Mouse (Mus musculus) liver, embryonic 15.5 days (tissue): Measurements from ENCODE around the gene Ptprm. TPM values are rescaled to one million over a fixed set of nuclear protein-coding genes. Genes with fewer than 3 reads are reported as not detected.

Source experiments
- ATAC-seq: fragments of 200-750 bp; cut with Nextera tagmentation; 2 replicates; pipeline ENCODE4 v1.8.0; 2017; ENCODE audit warnings: moderate number of reproducible peaks, mild to moderate bottlenecking, moderate library complexity; ENCODE audit not compliant: insufficient read depth
- H3K27ac ChIP-seq: fragments of 300-500 bp; sonication (generic); replicated peaks from 2 replicates; pipeline ENCODE4 v1.5.1; 2015; ENCODE audit warnings: mild to moderate bottlenecking, inconsistent platforms
- H3K27me3 ChIP-seq: fragments of 300-500 bp; sonication (generic); 2 replicates; pipeline ENCODE4 v1.6.1; 2015; ENCODE audit warnings: mild to moderate bottlenecking, inconsistent platforms
- H3K36me3 ChIP-seq: fragments of 300-500 bp; sonication (generic); replicated peaks from 2 replicates; pipeline ENCODE4 v1.6.1; 2015; ENCODE audit warnings: moderate library complexity, mild to moderate bottlenecking, inconsistent platforms
- H3K4me1 ChIP-seq: fragments of 300-500 bp; sonication (generic); replicated peaks from 2 replicates; pipeline ENCODE4 v1.6.1; 2015; ENCODE audit warnings: inconsistent platforms
- H3K4me2 ChIP-seq: fragments of 300-500 bp; sonication (generic); 2 replicates; pipeline ENCODE4 v1.6.1; 2015; ENCODE audit warnings: moderate library complexity, mild to moderate bottlenecking, inconsistent platforms
- H3K4me3 ChIP-seq: fragments of 300-500 bp; sonication (generic); replicated peaks from 2 replicates; pipeline ENCODE4 v1.5.1; 2015; ENCODE audit warnings: mild to moderate bottlenecking, inconsistent platforms
- H3K9ac ChIP-seq: fragments of 300-500 bp; sonication (generic); 2 replicates; pipeline ENCODE4 v1.6.1; 2015; ENCODE audit warnings: moderate library complexity, mild to moderate bottlenecking, inconsistent platforms
- H3K9me3 ChIP-seq: fragments of 300-500 bp; sonication (generic); replicated peaks from 2 replicates; pipeline ENCODE4 v1.6.1; 2016; ENCODE audit warnings: inconsistent platforms
- WGBS: fragments of 180-500 bp; shearing (Covaris S2); methylation state at CpG from one replicate; pipeline ENCODE4 v1.1.7; 2015; ENCODE audit warnings: mixed read lengths; ENCODE audit not compliant: insufficient replicate concordance; 5-methylcytosine and 5-hydroxymethylcytosine counted together
- polyA plus RNA-seq: library from polyadenylated mRNA; unstranded; fragments of >200 nt; fragmentation: Nextera tagmentation; extraction: Ambion mirVana; gene quantifications from 2 replicates; pipeline ENCODE4 v1.2.1, GENCODE M21; 2015

The Ptprm gene
- polyA plus RNA-seq, 1 experiment from 2014 or later: 1.4 TPM

DNA sequence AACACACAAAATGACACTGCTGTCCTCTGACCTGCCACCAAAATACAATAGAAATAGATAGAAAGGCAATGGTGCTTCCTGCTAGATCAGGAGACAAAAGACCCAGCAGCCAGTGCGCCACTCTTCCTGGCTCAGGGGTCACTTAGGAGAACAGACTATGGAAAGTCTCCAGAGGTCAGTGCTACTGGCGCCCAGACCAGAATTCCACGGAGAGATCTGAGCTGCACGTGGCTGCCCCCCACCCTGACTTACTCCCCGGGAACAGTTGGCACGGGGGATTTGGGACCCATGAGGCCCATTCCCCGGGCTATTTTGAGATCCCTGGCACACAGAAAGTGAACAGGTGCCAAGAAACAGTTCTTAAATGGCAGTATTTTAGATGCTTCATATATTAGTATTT, 183.6 kb downstream of the Ptprm start:
- ATAC-seq: no peak
- no peak overlapping the region for H3K4me3 ChIP-seq
- no peak overlapping the region for H3K27ac ChIP-seq
- no peak overlapping the region for H3K9ac ChIP-seq
- no peaks in the 10 kb centered on the region for H3K4me1 ChIP-seq
- no peaks in the 10 kb centered on the region for H3K9me3 ChIP-seq
- H3K4me2 ChIP-seq: no peak overlapping the region
- H3K27me3 ChIP-seq: no peaks in the 10 kb centered on the region
- WGBS: 59% methylated on average over 7 of the region's 7 CpGs
- no peaks in the 10 kb centered on the region for H3K36me3 ChIP-seq

DNA sequence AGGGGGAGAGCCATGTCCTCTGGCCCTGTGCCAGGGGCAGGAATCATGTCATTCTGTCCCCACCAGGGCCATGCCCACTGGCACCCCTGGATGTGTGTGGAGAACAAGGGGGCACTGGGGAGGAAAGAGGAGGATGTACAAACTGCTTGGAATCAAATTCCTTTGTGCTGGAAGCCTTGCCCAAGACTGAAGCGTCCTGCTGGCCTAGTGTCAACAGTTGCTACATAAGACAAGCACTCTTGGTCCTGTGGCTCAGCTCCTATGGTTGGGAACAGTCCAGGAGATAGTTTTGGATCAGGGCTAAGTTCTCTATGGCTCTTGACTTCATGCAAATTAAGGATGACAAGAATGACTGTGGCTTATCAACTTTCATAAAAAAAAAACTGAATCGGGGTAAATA, 188.4 kb downstream of the Ptprm start:
- Histone ChIP-seq H3K4me2 (no peak overlapping the region), H3K36me3 (no peaks in the 10 kb centered on the region), H3K4me3 (no peak overlapping the region), H3K9ac (no peak overlapping the region), H3K9me3 (no peaks in the 10 kb centered on the region), H3K27ac (no peak overlapping the region), H3K27me3 (no peaks in the 10 kb centered on the region), H3K4me1 (no peaks in the 10 kb centered on the region)
- ATAC-seq: no peak
- WGBS: 63% methylated on average over 2 of the region's 2 CpGs

DNA sequence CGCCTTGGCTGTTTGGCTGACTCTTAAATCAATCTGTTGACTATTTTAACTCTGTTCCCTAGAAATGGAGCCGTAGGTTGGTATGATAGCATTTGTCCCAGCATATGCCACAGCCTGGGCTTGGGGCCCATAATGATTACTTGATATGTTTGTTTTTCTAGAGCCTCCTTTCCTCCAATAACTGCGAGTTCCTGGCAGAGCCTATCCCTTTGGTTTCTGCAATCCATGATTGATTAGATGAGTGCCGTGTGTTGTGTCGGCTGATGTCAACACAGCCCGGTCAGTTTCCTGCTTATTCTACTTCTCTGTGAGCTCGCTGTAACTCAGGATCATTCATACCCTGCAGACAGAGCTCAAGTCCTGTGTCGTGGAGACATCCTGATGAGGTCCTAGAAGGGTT, 194.6 kb downstream of the Ptprm start:
- no peaks in the 10 kb centered on the region for H3K4me1 ChIP-seq
- no peak overlapping the region for H3K4me2 ChIP-seq
- H3K9me3 ChIP-seq: no peaks in the 10 kb centered on the region
- no peaks in the 10 kb centered on the region for H3K27me3 ChIP-seq
- WGBS: 45% methylated on average over 8 of the region's 8 CpGs
- H3K9ac ChIP-seq: no peak overlapping the region
- no peaks in the 10 kb centered on the region for H3K36me3 ChIP-seq
- no peak for ATAC-seq
- H3K4me3 ChIP-seq: no peak overlapping the region
- H3K27ac ChIP-seq: no peak overlapping the region

DNA sequence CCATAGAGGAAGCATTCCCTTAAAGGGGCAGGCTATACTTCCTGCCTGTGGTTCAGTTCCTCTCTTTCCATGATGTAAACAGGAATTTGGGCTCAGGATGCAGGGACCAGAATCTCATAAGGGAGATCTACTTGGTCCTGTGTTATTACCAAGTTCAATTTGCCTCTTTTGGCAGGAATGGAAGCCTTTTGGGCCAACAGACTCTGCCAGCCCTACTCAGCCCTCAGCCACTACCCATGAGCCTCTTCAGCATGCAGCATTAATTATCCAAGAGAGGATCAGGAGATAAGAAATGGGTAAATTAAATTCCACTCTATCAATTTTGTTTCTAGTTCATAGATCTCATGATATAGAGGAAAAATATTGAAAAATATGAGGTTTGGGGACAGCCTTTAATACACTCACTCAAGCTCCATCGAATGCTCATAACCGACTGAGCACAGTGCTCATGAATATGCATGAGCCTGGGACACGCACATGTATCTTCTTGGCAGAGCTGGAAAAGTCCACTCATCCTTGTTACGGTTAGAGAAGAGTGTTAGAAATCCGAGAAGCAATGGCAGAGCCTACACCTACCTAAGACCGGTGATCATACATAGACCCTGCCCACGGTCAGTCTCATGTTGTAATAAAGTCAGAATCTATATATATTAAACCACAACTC, 197.0 kb downstream of the Ptprm start:
- H3K9me3 ChIP-seq: no peaks in the 10 kb centered on the region
- H3K27ac ChIP-seq: no peak overlapping the region
- WGBS: 71% methylated on average over 7 of the region's 7 CpGs
- H3K27me3 ChIP-seq: no peaks in the 10 kb centered on the region
- no peak overlapping the region for H3K4me2 ChIP-seq
- no peaks in the 10 kb centered on the region for H3K4me1 ChIP-seq
- no peaks in the 10 kb centered on the region for H3K36me3 ChIP-seq
- ATAC-seq: no peak
- no peak overlapping the region for H3K4me3 ChIP-seq
- H3K9ac ChIP-seq: no peak overlapping the region

DNA sequence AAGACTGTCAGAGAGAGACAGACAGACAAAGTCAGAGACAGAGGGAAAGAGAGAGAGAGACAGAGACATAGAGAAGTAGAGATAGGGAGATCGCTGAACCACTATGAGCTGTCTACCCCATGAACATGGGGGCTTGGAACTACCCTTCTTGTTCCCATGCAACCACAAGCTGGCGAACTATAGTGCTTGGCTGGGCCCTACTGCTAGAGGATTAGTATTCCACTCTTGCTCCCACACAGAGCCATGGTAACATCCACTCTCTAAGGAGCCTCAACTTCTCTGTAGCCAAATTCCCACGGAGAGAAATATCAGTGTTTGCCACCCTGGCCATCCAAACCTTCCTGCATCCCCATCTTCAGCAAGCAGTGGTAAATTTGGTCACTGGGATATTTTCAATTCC, 202.0 kb downstream of the Ptprm start:
- no peak for ATAC-seq
- 58% methylated on average over 3 of the region's 3 CpGs for WGBS

DNA sequence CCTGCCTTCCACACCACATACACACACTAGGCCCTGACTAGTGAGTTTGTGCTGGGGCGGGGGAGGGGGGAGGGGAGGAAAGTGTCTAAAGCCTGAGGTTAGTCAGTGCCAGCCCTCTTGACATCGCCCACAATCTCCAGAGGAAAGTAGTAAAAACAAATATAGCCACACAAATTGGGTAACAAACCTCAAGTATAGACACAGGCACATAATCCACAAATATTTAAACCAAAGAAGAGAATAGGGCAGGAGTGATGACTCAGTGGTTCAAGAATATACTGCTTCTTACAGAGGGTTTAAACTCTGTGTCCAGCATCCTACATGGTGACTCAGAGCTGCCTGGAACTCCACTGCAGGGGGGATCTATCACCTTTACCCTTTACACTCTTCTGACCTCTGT, 203.8 kb downstream of the Ptprm start:
- H3K36me3 ChIP-seq: no peaks in the 10 kb centered on the region
- H3K9ac ChIP-seq: no peak overlapping the region
- WGBS: 64% methylated on average over 2 of the region's 2 CpGs

More for the DNA sequence above, 202.0 kb downstream of the Ptprm start:
- no peak overlapping the region for H3K27ac ChIP-seq
- H3K4me2 ChIP-seq: no peak overlapping the region
- H3K9ac ChIP-seq: no peak overlapping the region
- no peaks in the 10 kb centered on the region for H3K4me1 ChIP-seq
- no peaks in the 10 kb centered on the region for H3K36me3 ChIP-seq
- no peak overlapping the region for H3K4me3 ChIP-seq
- H3K27me3 ChIP-seq: no peaks in the 10 kb centered on the region
- H3K9me3 ChIP-seq: no peaks in the 10 kb centered on the region

DNA sequence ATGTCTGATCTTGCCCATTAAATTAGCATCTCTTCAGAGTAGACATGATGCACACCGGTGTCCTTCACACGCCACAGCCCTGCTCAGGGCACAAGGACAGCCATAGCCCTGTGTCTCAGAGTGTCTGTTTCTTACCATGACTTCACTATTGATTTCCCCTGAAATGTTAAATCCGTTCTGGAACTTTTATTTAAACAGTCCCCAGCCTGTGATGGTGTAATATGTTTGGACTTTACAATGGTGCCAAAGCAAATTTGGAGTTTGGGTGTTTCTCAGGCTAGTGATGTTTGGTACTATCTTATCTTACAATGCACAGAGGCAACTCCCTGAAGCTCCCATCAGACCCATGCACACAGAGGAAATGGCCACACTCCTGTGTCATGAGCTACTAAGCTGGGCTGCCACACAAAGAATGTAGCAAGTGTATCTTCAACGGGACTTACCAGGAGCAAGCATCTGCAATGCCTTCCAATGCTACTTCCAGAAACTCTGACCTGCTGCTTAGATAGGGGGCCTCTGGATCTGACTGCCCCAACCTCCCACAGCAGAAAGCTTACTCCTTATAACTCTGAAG, 212.0 kb downstream of the Ptprm start:
- Histone ChIP-seq H3K36me3 (no peaks in the 10 kb centered on the region), H3K4me3 (no peak overlapping the region), H3K4me2 (no peak overlapping the region), H3K4me1 (no peaks in the 10 kb centered on the region), H3K27ac (no peak overlapping the region), H3K27me3 (no peaks in the 10 kb centered on the region), H3K9me3 (no peaks in the 10 kb centered on the region), H3K9ac (no peak overlapping the region)
- WGBS: 49% methylated on average over 4 of the region's 4 CpGs
- ATAC-seq: no peak

More for the DNA sequence above, 203.8 kb downstream of the Ptprm start:
- Histone ChIP-seq H3K4me1 (no peaks in the 10 kb centered on the region), H3K27me3 (no peaks in the 10 kb centered on the region), H3K27ac (no peak overlapping the region), H3K4me2 (no peak overlapping the region), H3K9me3 (no peaks in the 10 kb centered on the region), H3K4me3 (no peak overlapping the region)
- ATAC-seq: no peak

DNA sequence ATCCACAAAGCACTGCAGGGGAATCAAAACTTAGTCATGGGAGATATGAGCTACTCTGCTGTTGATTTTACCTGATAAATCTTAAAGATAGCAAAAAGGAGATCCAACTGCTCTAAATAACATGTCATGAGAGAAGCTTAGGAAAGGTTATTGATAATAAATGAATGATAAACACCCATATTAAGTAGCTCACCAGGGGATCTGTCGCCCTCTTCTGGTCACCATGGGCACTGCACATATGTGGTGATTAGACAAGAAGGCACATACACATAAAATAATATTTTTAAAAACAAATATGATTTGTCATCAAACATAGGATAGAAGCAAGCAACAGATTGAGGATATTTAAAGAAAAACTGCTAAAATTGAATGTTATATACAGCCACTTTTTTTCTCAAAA, 213.8 kb downstream of the Ptprm start:
- ATAC-seq: no peak
- H3K4me3 ChIP-seq: no peak overlapping the region
- no peak overlapping the region for H3K4me2 ChIP-seq
- no peaks in the 10 kb centered on the region for H3K36me3 ChIP-seq
- H3K4me1 ChIP-seq: no peaks in the 10 kb centered on the region
- no peaks in the 10 kb centered on the region for H3K9me3 ChIP-seq
- no peak overlapping the region for H3K9ac ChIP-seq
- WGBS: 25% methylated on average over 1 of the region's 1 CpGs
- H3K27ac ChIP-seq: no peak overlapping the region
- no peaks in the 10 kb centered on the region for H3K27me3 ChIP-seq

DNA sequence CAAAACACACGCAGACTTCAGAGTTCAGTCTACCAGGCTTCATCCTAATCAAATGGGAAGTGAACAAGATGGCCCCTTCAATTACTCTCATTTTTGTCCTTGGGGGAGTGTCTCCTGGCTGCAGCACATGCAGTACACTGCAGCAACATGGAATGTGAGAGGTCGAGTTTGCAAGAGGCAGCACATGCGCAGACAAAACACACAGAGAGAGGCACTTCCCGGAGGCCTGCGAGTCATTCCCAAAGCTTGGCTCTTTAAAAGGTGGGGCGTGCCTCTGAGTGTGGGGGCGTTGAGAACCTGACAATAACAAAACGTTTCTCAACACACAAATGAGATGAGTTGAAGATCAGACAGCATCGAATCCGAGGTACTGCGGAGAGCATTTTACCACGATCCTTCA, 215.3 kb downstream of the Ptprm start:
- H3K9ac ChIP-seq: no peak overlapping the region
- 70% methylated on average over 12 of the region's 12 CpGs for WGBS
- H3K27me3 ChIP-seq: no peaks in the 10 kb centered on the region
- H3K4me2 ChIP-seq: no peak overlapping the region
- ATAC-seq: no peak
- H3K36me3 ChIP-seq: no peaks in the 10 kb centered on the region
- no peaks in the 10 kb centered on the region for H3K4me1 ChIP-seq
- no peak overlapping the region for H3K27ac ChIP-seq
- no peak overlapping the region for H3K4me3 ChIP-seq
- H3K9me3 ChIP-seq: no peaks in the 10 kb centered on the region

DNA sequence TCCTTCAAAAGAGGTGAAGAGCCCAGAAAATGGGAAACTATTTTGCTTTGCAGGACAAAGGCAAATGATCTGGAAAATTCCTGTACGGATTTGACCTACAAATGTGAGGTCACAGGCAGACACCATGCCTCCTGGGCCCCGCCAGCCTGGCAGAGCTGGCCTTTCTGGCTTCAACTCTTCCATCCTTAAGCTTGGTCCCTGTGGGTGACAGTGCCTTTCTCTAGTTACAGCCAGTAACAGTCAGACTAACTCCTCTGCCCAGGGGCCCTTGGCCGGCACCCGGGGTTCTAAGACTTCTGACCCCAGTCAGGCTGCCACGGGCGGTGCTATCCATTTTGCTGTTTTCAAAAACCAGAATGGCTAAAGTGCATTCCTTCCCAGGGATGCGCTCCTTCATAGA, 217.4 kb downstream of the Ptprm start:
- Histone ChIP-seq H3K4me1 (no peaks in the 10 kb centered on the region), H3K9me3 (no peaks in the 10 kb centered on the region), H3K36me3 (no peaks in the 10 kb centered on the region), H3K9ac (no peak overlapping the region), H3K4me3 (no peak overlapping the region), H3K4me2 (no peak overlapping the region), H3K27me3 (no peaks in the 10 kb centered on the region), H3K27ac (no peak overlapping the region)
- 73% methylated on average over 7 of the region's 7 CpGs for WGBS
- ATAC-seq: no peak

DNA sequence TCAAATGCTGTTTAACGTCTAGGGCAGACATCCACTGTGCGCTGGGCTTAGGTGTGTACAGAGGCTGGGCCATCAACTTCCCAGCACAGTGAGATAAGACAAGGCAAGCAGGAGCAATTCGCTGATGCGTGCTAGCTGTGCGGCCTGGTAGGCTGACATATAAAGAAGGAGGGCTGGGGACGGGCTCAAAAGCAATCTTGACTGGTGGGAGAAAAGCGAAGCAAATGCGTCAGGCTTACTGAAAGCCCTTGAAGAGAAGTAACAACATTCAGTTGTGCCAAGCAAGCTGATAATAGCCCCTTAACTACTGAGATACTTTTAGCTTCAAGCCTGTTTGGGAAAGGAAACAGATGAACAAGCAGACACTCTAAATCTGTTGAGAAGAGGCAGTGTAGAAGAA, 217.8 kb downstream of the Ptprm start:
- no peaks in the 10 kb centered on the region for H3K27me3 ChIP-seq
- no peak overlapping the region for H3K4me3 ChIP-seq
- H3K9ac ChIP-seq: no peak overlapping the region
- H3K4me2 ChIP-seq: no peak overlapping the region
- no peaks in the 10 kb centered on the region for H3K36me3 ChIP-seq
- ATAC-seq: no peak
- no peak overlapping the region for H3K27ac ChIP-seq
- WGBS: 70% methylated on average over 8 of the region's 8 CpGs
- H3K4me1 ChIP-seq: no peaks in the 10 kb centered on the region
- H3K9me3 ChIP-seq: no peaks in the 10 kb centered on the region

DNA sequence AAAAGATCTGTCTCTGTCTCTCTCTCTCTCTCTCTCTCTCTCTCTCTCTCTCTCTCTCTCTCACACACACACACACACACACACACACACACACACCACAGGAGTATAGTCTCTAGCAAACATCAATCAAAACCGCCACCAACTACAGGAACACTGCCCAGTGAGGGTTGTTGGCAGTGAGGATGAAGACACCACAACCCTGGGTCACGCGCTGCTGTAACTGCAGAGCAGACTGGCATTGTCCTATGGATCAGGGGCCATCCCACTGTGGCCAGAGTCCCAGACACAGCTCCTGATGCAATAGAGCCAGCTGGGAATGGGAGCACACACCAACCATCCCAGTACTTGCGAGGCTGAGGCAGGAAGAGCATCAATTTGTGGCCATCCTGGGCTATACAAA, 220.0 kb downstream of the Ptprm start:
- Histone ChIP-seq H3K4me2 (no peak overlapping the region), H3K27ac (no peak overlapping the region), H3K27me3 (no peaks in the 10 kb centered on the region), H3K4me3 (no peak overlapping the region), H3K9ac (no peak overlapping the region), H3K9me3 (no peaks in the 10 kb centered on the region), H3K4me1 (no peaks in the 10 kb centered on the region), H3K36me3 (no peaks in the 10 kb centered on the region)
- 57% methylated on average over 4 of the region's 4 CpGs for WGBS
- ATAC-seq: no peak
